Mouse (Mus musculus) embryonic facial prominence, embryonic 15.5 days (tissue): ENCODE results near the gene Muc13. TPM values are rescaled to one million over a fixed set of nuclear protein-coding genes. Genes with fewer than 3 reads are reported as not detected.

Source experiments
- ATAC-seq: fragments of 200-750 bp; cut with Nextera tagmentation; 2 replicates; pipeline ENCODE4 v1.8.0; 2017; ENCODE audit warnings: low read depth, moderate TSS enrichment; ENCODE audit not compliant: insufficient number of reproducible peaks, low FRiP score, low TSS enrichment
- H3K27ac ChIP-seq: fragments of 300-500 bp; sonication (generic); replicated peaks from 2 replicates; pipeline ENCODE4 v1.5.1; 2015; ENCODE audit warnings: mild to moderate bottlenecking, inconsistent platforms
- H3K27me3 ChIP-seq: fragments of 300-500 bp; sonication (generic); 2 replicates; pipeline ENCODE4 v1.6.1; 2015; ENCODE audit warnings: inconsistent platforms
- H3K36me3 ChIP-seq: fragments of 300-500 bp; sonication (generic); 2 replicates; pipeline ENCODE4 v1.6.1; 2015; ENCODE audit warnings: mild to moderate bottlenecking, inconsistent platforms
- H3K4me1 ChIP-seq: fragments of 300-500 bp; sonication (generic); 2 replicates; pipeline ENCODE4 v1.6.1; 2015; ENCODE audit warnings: inconsistent platforms
- H3K4me2 ChIP-seq: fragments of 300-500 bp; sonication (generic); replicated peaks from 2 replicates; pipeline ENCODE4 v1.6.1; 2015; ENCODE audit warnings: mild to moderate bottlenecking, inconsistent platforms
- H3K4me3 ChIP-seq: fragments of 300-500 bp; sonication (generic); replicated peaks from 2 replicates; pipeline ENCODE4 v1.5.1; 2015; ENCODE audit warnings: mild to moderate bottlenecking, inconsistent platforms
- H3K9ac ChIP-seq: fragments of 300-500 bp; sonication (generic); 2 replicates; pipeline ENCODE4 v1.6.1; 2015; ENCODE audit warnings: inconsistent platforms
- H3K9me3 ChIP-seq: fragments of 300-500 bp; sonication (generic); replicated peaks from 2 replicates; pipeline ENCODE4 v1.6.1; 2016; ENCODE audit warnings: inconsistent platforms
- WGBS: fragments of 180-500 bp; shearing (Covaris S2); methylation state at CpG from one replicate; pipeline ENCODE4 v1.1.7; 2015; 5-methylcytosine and 5-hydroxymethylcytosine counted together
- polyA plus RNA-seq: library from polyadenylated mRNA; unstranded; fragments of >200 nt; fragmentation: Nextera tagmentation; extraction: Ambion mirVana; gene quantifications from 2 replicates; pipeline ENCODE4 v1.2.1, GENCODE M21; 2015

Gene Muc13
- polyA plus RNA-seq, 1 experiment from 2014 or later = 0.52 TPM

GRCm38 (mm10) chr16:33755961-33756360, 37.9 kb upstream of the Muc13 start:
- peak; percentile 14; the same call in 1 of the 2 replicates for ATAC-seq
- no peak overlapping the region for H3K4me3 ChIP-seq
- H3K4me1 ChIP-seq = 0 out of 2 replicates have a peak, but pooled peaks cover 6% of the 10 kb centered on the region
- no peaks in the 10 kb centered on the region for H3K27me3 ChIP-seq
- H3K4me2 ChIP-seq = no peak overlapping the region; the same call in 1 of the 2 replicates
- no peak overlapping the region for H3K9ac ChIP-seq
- peaks cover 11% of the 10 kb centered on the region; the same call in 1 of the 2 replicates for H3K36me3 ChIP-seq
- H3K27ac ChIP-seq = no peak overlapping the region
- H3K9me3 ChIP-seq = no peaks in the 10 kb centered on the region
- WGBS = 49% methylated on average over 16 of the region's 16 CpGs

GRCm38 (mm10) chr16:33756396-33756795, 37.4 kb upstream of the Muc13 start:
- no peaks in the 10 kb centered on the region for H3K27me3 ChIP-seq
- H3K9me3 ChIP-seq = no peaks in the 10 kb centered on the region
- H3K4me1 ChIP-seq = 0 out of 2 replicates have a peak, but pooled peaks cover 6% of the 10 kb centered on the region
- ATAC-seq = no peak
- no peak overlapping the region for H3K4me3 ChIP-seq
- H3K9ac ChIP-seq = no peak overlapping the region
- H3K27ac ChIP-seq = no peak overlapping the region
- WGBS = 49% methylated on average over 6 of the region's 6 CpGs
- H3K4me2 ChIP-seq = no peak overlapping the region
- H3K36me3 ChIP-seq = peaks cover 8% of the 10 kb centered on the region; the same call in 1 of the 2 replicates

GRCm38 (mm10) chr16:33759207-33759606, 34.6 kb upstream of the Muc13 start:
- H3K27ac ChIP-seq = no peak overlapping the region
- 90% methylated on average over 7 of the region's 7 CpGs for WGBS

GRCm38 (mm10) chr16:33760542-33760941, 33.3 kb upstream of the Muc13 start:
- Histone ChIP-seq H3K27ac (no peak overlapping the region), H3K9me3 (no peaks in the 10 kb centered on the region), H3K27me3 (no peaks in the 10 kb centered on the region), H3K9ac (no peak overlapping the region), H3K4me1 (0 out of 2 replicates have a peak, but pooled peaks cover 6% of the 10 kb centered on the region), H3K4me2 (no peak overlapping the region), H3K4me3 (no peak overlapping the region), H3K36me3 (no peaks in the 10 kb centered on the region)
- WGBS = 45% methylated on average over 5 of the region's 5 CpGs
- no peak for ATAC-seq

More at GRCm38 (mm10) chr16:33759207-33759606, 34.6 kb upstream of the Muc13 start:
- H3K36me3 ChIP-seq = 0 out of 2 replicates have a peak, but pooled peaks cover 1% of the 10 kb centered on the region
- no peak overlapping the region for H3K4me3 ChIP-seq
- 0 out of 2 replicates have a peak, but pooled peaks cover 6% of the 10 kb centered on the region for H3K4me1 ChIP-seq
- ATAC-seq = no peak
- no peak overlapping the region for H3K4me2 ChIP-seq
- no peak overlapping the region for H3K9ac ChIP-seq
- no peaks in the 10 kb centered on the region for H3K9me3 ChIP-seq
- no peaks in the 10 kb centered on the region for H3K27me3 ChIP-seq

GRCm38 (mm10) chr16:33760996-33761395, 32.8 kb upstream of the Muc13 start:
- Histone ChIP-seq H3K9me3 (no peaks in the 10 kb centered on the region), H3K9ac (no peak overlapping the region), H3K27ac (no peak overlapping the region), H3K4me1 (0 out of 2 replicates have a peak, but pooled peaks cover 4% of the 10 kb centered on the region), H3K4me2 (no peak overlapping the region), H3K27me3 (no peaks in the 10 kb centered on the region), H3K36me3 (no peaks in the 10 kb centered on the region), H3K4me3 (no peak overlapping the region)
- ATAC-seq = no peak
- 52% methylated on average over 11 of the region's 11 CpGs for WGBS

GRCm38 (mm10) chr16:33764501-33765193, 29.2 kb upstream of the Muc13 start:
- Histone ChIP-seq H3K9ac (no peak overlapping the region), H3K4me1 (0 out of 2 replicates have a peak, but pooled peaks cover 9% of the 10 kb centered on the region), H3K27ac (no peak overlapping the region), H3K36me3 (no peaks in the 10 kb centered on the region), H3K9me3 (no peaks in the 10 kb centered on the region), H3K27me3 (no peaks in the 10 kb centered on the region), H3K4me3 (no peak overlapping the region), H3K4me2 (no peak overlapping the region)
- 59% methylated on average over 12 of the region's 12 CpGs for WGBS
- ATAC-seq = no peak

- ATAC-seq = no peak
- Histone ChIP-seq H3K4me1 (0 out of 2 replicates have a peak, but pooled peaks cover 8% of the 10 kb centered on the region), H3K9me3 (no peaks in the 10 kb centered on the region), H3K9ac (no peak overlapping the region), H3K27ac (no peak overlapping the region), H3K4me3 (no peak overlapping the region), H3K4me2 (no peak overlapping the region), H3K27me3 (no peaks in the 10 kb centered on the region), H3K36me3 (no peaks in the 10 kb centered on the region)
- WGBS = 86% methylated on average over 2 of the region's 2 CpGs
Measured at GRCm38 (mm10) chr16:33765477-33765876, 28.4 kb upstream of the Muc13 start.

- 89% methylated on average over 12 of the region's 12 CpGs for WGBS
- H3K4me2 ChIP-seq = no peak overlapping the region
- 0 out of 2 replicates have a peak, but pooled peaks cover 6% of the 10 kb centered on the region for H3K4me1 ChIP-seq
- no peak overlapping the region for H3K4me3 ChIP-seq
- no peak overlapping the region for H3K9ac ChIP-seq
- H3K36me3 ChIP-seq = no peaks in the 10 kb centered on the region
- H3K9me3 ChIP-seq = no peaks in the 10 kb centered on the region
- H3K27me3 ChIP-seq = no peaks in the 10 kb centered on the region
- H3K27ac ChIP-seq = no peak overlapping the region
- ATAC-seq = no peak
Measured at GRCm38 (mm10) chr16:33766309-33766708, 27.5 kb upstream of the Muc13 start.

- Histone ChIP-seq H3K36me3 (no peaks in the 10 kb centered on the region), H3K27me3 (no peaks in the 10 kb centered on the region), H3K4me1 (0 out of 2 replicates have a peak, but pooled peaks cover 6% of the 10 kb centered on the region), H3K4me2 (no peak overlapping the region), H3K27ac (no peak overlapping the region), H3K9me3 (no peaks in the 10 kb centered on the region), H3K4me3 (no peak overlapping the region), H3K9ac (no peak overlapping the region)
- 63% methylated on average over 15 of the region's 15 CpGs for WGBS
- ATAC-seq = no peak
Measured at GRCm38 (mm10) chr16:33766757-33767156, 27.1 kb upstream of the Muc13 start.

GRCm38 (mm10) chr16:33768491-33769278, 25.2 kb upstream of the Muc13 start:
- Histone ChIP-seq H3K9ac (no peak overlapping the region), H3K27me3 (no peaks in the 10 kb centered on the region), H3K9me3 (no peaks in the 10 kb centered on the region), H3K36me3 (no peaks in the 10 kb centered on the region), H3K4me3 (no peak overlapping the region), H3K27ac (no peak overlapping the region), H3K4me2 (no peak overlapping the region), H3K4me1 (0 out of 2 replicates have a peak, but pooled peaks cover 6% of the 10 kb centered on the region)
- ATAC-seq = 0 out of 2 replicates have a peak, but pooled peaks have one; percentile 46
- 69% methylated on average over 3 of the region's 3 CpGs for WGBS

GRCm38 (mm10) chr16:33769848-33770247, 24.0 kb upstream of the Muc13 start:
- WGBS = 82% methylated on average over 7 of the region's 7 CpGs
- no peak overlapping the region for H3K27ac ChIP-seq
- no peaks in the 10 kb centered on the region for H3K36me3 ChIP-seq

More at GRCm38 (mm10) chr16:33769848-33770247, 24.0 kb upstream of the Muc13 start:
- H3K4me3 ChIP-seq = no peak overlapping the region
- H3K4me1 ChIP-seq = 0 out of 2 replicates have a peak, but pooled peaks cover 6% of the 10 kb centered on the region
- no peak overlapping the region for H3K9ac ChIP-seq
- no peaks in the 10 kb centered on the region for H3K27me3 ChIP-seq
- no peak for ATAC-seq
- H3K9me3 ChIP-seq = no peaks in the 10 kb centered on the region
- H3K4me2 ChIP-seq = no peak overlapping the region
